Mouse (Mus musculus): ENCODE measurements around the gene Zfp692.

Zfp692 gene

GRCm38 (mm10) chr11:58307411-58308080 lies 677 bp downstream of the Zfp692 start:
- DNase-seq (ENCODE audit: low spot score), result peak; percentile 55

- no peak for DNase-seq (ENCODE audit: low spot score)
Measured at GRCm38 (mm10) chr11:58308661-58309060, 1.8 kb downstream of the Zfp692 start.

GRCm38 (mm10) chr11:58314069-58314468 lies 7.2 kb downstream of the Zfp692 start:
- DNase-seq (ENCODE audit: low spot score), result no peak

- no peak for DNase-seq (ENCODE audit: low spot score)
Measured at GRCm38 (mm10) chr11:58315536-58316168, 8.8 kb downstream of the Zfp692 start.

GRCm38 (mm10) chr11:58316344-58316743 lies 9.5 kb downstream of the Zfp692 start:
- no peak for DNase-seq (ENCODE audit: low spot score)

GRCm38 (mm10) chr11:58316768-58317390 lies 10.0 kb downstream of the Zfp692 start:
- no peak for DNase-seq (ENCODE audit: low spot score)

GRCm38 (mm10) chr11:58322824-58323569 lies 16.1 kb downstream of the Zfp692 start:
- peak; percentile 98 for DNase-seq (ENCODE audit: low spot score)

- DNase-seq (ENCODE audit: low spot score), result no peak
Measured at GRCm38 (mm10) chr11:58323570-58324340, 16.9 kb downstream of the Zfp692 start.

GRCm38 (mm10) chr11:58324614-58325229 lies 17.9 kb downstream of the Zfp692 start:
- DNase-seq (ENCODE audit: low spot score), result no peak

GRCm38 (mm10) chr11:58326781-58327180 lies 19.9 kb downstream of the Zfp692 start:
- DNase-seq (ENCODE audit: low spot score), result no peak

GRCm38 (mm10) chr11:58329906-58330275 lies 23.0 kb downstream of the Zfp692 start:
- no peak for DNase-seq (ENCODE audit: low spot score)

GRCm38 (mm10) chr11:58330276-58331148 lies 23.6 kb downstream of the Zfp692 start, which contains the start of the genes Zfp672 and Sh3bp5l:
Gene Zfp672 (minus strand): TSS chr11:58330339.
Gene Sh3bp5l (plus strand): TSS chr11:58330724.
- peak; percentile 96 for DNase-seq (ENCODE audit: low spot score)

- DNase-seq (ENCODE audit: low spot score), result no peak
Measured at GRCm38 (mm10) chr11:58331149-58331495, 24.3 kb downstream of the Zfp692 start.

GRCm38 (mm10) chr11:58331546-58331945 lies 24.7 kb downstream of the Zfp692 start:
- no peak for DNase-seq (ENCODE audit: low spot score)

GRCm38 (mm10) chr11:58334746-58335145 lies 27.9 kb downstream of the Zfp692 start:
- DNase-seq (ENCODE audit: low spot score), result peak; percentile 49

GRCm38 (mm10) chr11:58346745-58347144 lies 39.9 kb downstream of the Zfp692 start:
- DNase-seq (ENCODE audit: low spot score), result no peak

- DNase-seq (ENCODE audit: low spot score), result no peak
Measured at GRCm38 (mm10) chr11:58350628-58351027, 43.8 kb downstream of the Zfp692 start.

- DNase-seq (ENCODE audit: low spot score), result no peak
Measured at GRCm38 (mm10) chr11:58351179-58351578, 44.3 kb downstream of the Zfp692 start.

- no peak for DNase-seq (ENCODE audit: low spot score)
Measured at GRCm38 (mm10) chr11:58352681-58353548, 46.0 kb downstream of the Zfp692 start.
